Mouse (Mus musculus) C2C12 (cell line): Measurements from ENCODE around the gene Sbk1. TPM values are rescaled to one million over a fixed set of nuclear protein-coding genes. Genes with fewer than 3 reads are reported as not detected.
A peak's percentile ranks its signal among the peaks of the same experiment; 100 is the strongest.

ENCODE experiments used
- H3K27me3 ChIP-seq: one replicate; pipeline ENCODE4 v1.6.1; 2011; ENCODE audit not compliant: control insufficient read depth, insufficient read depth, insufficient read length
- H3K36me3 ChIP-seq: one replicate; pipeline ENCODE4 v1.6.1; 2011; ENCODE audit not compliant: control insufficient read depth, insufficient read depth
- H3K4me3 ChIP-seq: one replicate; pipeline ENCODE4 v1.5.1; 2011; ENCODE audit warnings: mild to moderate bottlenecking, control low read depth; ENCODE audit not compliant: poor library complexity, insufficient read depth, severe bottlenecking
- H3K79me2 ChIP-seq: one replicate; pipeline ENCODE4 v1.6.1; 2011; ENCODE audit not compliant: control insufficient read depth, insufficient read depth
- H3K79me3 ChIP-seq: one replicate; pipeline ENCODE4 v1.6.1; 2011; ENCODE audit warnings: low read depth, control low read depth
- H3ac ChIP-seq: one replicate; pipeline ENCODE3; 2011; ENCODE audit warnings: low read depth; ENCODE audit not compliant: control insufficient read depth, insufficient read length
- CEBPB ChIP-seq: IDR thresholded peaks from one replicate; pipeline ENCODE4 v1.6.1; 2011; ENCODE audit warnings: low read depth, mild to moderate bottlenecking, control low read depth, moderate library complexity
- CTCF ChIP-seq: IDR thresholded peaks from one replicate; pipeline ENCODE4 v1.5.1; 2011; ENCODE audit not compliant: control insufficient read depth, insufficient read depth, insufficient read length
- FOSL1 ChIP-seq: IDR thresholded peaks from one replicate; pipeline ENCODE4 v1.8.0; 2011; ENCODE audit warnings: mild to moderate bottlenecking, low read length; ENCODE audit not compliant: poor library complexity, insufficient read depth, severe bottlenecking
- MAX ChIP-seq: IDR thresholded peaks from one replicate; pipeline ENCODE4 v1.6.1; 2011; ENCODE audit warnings: mild to moderate bottlenecking, control low read depth
- MYOD1 ChIP-seq: IDR thresholded peaks from one replicate; pipeline ENCODE4 v1.6.1; 2011; ENCODE audit warnings: low read depth; ENCODE audit not compliant: control insufficient read depth, insufficient read length
- MYOG ChIP-seq: IDR thresholded peaks from one replicate; pipeline ENCODE4 v1.6.1; 2011; ENCODE audit not compliant: control insufficient read depth, insufficient read length; ENCODE audit errors: extremely low read depth
- USF1 ChIP-seq: IDR thresholded peaks from one replicate; pipeline ENCODE4 v1.6.1; 2011; ENCODE audit warnings: low read depth, mild to moderate bottlenecking, control low read depth, moderate library complexity
- polyA plus RNA-seq: library from polyadenylated mRNA; unstranded; fragments of >200 nt; fragmentation: generic; extraction: Trizol; gene quantifications from one replicate; pipeline ENCODE4 v1.2.1, GENCODE M21; 2012; ENCODE audit warnings: missing spikeins

Sbk1 gene
- polyA plus RNA-seq, 1 experiment = 11.3 TPM

DNA sequence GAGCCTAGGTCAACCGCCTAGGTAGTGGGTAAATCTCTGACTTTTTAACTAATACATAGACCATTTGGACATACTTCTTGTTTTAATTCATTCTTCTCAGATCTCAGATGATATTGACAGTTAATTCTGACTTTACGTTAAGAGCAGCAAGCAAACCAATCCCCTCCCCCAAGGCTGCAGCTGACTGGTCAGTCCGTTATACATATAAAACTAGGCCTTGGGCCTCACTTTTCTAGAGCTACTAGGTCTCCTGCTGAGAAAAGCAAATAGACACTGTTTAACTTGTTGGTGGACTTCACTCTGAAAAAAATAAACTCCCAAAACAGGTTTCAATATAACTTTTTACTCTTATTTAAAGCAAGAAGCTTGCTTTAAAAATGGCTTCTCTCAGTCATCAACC is 37.8 kb upstream of the Sbk1 start:
- no peak overlapping the region for H3ac ChIP-seq
- no peak for TF ChIP-seq CTCF
- no peak for TF ChIP-seq MYOG
- no peak for TF ChIP-seq FOSL1
- TF ChIP-seq USF1 = no peak
- no peak for TF ChIP-seq CEBPB
- TF ChIP-seq MAX = no peak
- no peak for TF ChIP-seq MYOD1
- no peaks in the 10 kb centered on the region for H3K79me3 ChIP-seq
- H3K79me2 ChIP-seq = no peaks in the 10 kb centered on the region
- no peak overlapping the region for H3K4me3 ChIP-seq
- H3K27me3 ChIP-seq = no peaks in the 10 kb centered on the region
- H3K36me3 ChIP-seq = no peaks in the 10 kb centered on the region

DNA sequence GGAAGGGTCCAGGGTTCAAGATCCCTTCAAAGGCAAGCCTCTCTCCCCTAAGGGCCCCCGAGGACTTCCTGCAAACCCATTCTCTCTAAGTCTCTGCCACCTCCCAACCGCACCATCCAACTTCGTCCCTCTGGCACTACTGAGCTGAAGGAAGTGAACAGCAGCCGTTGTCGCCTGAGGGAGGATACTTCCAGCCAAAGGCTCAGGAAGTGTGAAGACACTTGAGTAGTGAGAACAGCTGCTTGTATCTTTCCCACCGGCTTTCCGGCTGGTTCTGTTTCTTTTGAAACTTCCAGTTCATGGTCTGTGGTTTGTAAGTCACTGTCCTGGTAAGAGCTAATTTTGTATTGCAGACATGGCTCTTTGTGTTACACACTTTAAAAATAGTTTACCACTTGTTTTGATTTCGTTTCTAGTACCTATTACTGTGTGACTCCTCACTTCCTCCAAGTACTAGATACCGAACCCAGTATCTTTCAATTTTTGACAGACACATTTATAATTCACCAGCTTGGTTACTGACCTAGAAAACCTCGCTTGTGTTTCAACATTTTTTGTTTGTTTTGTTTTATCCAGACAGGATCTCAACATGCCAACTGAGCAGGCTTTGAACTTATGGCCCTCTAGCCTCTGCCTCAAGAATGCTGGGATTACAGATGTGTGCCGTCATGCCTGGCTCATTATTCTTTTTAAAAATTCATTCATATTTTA is 36.2 kb upstream of the Sbk1 start:
- TF ChIP-seq CTCF (no peak), MYOD1 (peak; percentile 92)

DNA sequence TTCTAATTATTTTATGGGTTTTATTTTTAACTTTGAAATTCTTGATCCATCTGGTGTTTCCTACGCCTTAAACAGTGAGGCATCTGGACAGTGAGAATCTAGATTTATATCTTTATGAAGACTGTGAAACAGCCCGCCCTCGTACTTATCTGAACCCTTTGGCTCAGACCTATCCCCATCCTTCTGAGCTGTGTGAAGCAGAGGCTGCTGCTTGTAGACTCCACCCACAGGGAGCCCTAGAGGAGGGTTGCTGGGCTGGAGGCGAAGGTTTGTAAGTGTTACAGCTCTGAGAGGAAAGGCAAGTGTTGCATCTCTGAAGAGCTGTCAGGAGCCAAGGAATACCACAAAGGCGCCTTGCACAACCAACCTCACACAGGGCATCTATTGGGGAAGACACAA is 35.6 kb upstream of the Sbk1 start:
- Histone ChIP-seq H3ac (no peak overlapping the region), H3K27me3 (no peaks in the 10 kb centered on the region), H3K36me3 (no peaks in the 10 kb centered on the region), H3K79me2 (no peaks in the 10 kb centered on the region), H3K4me3 (no peak overlapping the region), H3K79me3 (no peaks in the 10 kb centered on the region)
- TF ChIP-seq MYOG (no peak), USF1 (no peak), CTCF (no peak), FOSL1 (no peak), CEBPB (no peak), MAX (no peak), MYOD1 (no peak)

More for the DNA sequence above, 36.2 kb upstream of the Sbk1 start:
- no peaks in the 10 kb centered on the region for H3K79me3 ChIP-seq
- no peaks in the 10 kb centered on the region for H3K79me2 ChIP-seq
- no peaks in the 10 kb centered on the region for H3K27me3 ChIP-seq
- no peak overlapping the region for H3ac ChIP-seq
- no peaks in the 10 kb centered on the region for H3K36me3 ChIP-seq
- no peak overlapping the region for H3K4me3 ChIP-seq

GRCm38 (mm10) chr7:126240814-126241360 is 31.5 kb upstream of the Sbk1 start:
- TF ChIP-seq MYOD1 (no peak), CTCF (no peak), MYOG (no peak), FOSL1 (no peak), USF1 (no peak), MAX (no peak), CEBPB (no peak)
- Histone ChIP-seq H3K27me3 (peaks cover 2% of the 10 kb centered on the region), H3ac (no peak overlapping the region), H3K79me3 (no peaks in the 10 kb centered on the region), H3K79me2 (no peaks in the 10 kb centered on the region), H3K36me3 (no peaks in the 10 kb centered on the region), H3K4me3 (no peak overlapping the region)

DNA sequence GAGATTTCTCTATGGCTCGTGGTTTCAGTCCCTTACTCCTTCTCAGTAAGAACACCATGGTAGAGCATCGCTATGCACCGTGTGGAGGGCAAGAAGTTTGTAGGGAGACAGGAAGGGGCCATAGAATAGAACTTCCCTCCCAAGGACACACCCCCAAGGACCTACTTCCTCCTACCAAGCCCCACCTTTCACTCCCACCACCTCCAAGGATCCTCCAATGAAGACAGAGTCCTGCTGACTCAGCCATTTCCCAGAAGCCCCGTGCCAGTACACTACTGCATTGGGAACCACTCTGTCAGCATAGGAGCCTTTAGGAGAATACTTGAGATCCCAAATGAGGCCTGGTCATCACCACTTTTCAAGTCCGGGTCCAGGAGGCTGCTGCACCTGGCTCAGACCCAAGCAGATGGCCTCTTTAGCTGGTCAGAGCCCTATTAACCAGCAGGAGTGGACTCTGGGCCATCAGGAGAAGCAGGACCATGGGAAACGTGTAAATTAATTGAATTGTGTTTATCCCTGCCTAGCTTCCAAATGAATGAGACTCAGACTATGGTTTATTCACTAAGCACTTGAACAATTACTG is 28.2 kb upstream of the Sbk1 start:
- H3K4me3 ChIP-seq = no peak overlapping the region
- peaks cover 30% of the 10 kb centered on the region for H3K27me3 ChIP-seq
- TF ChIP-seq CEBPB = no peak
- no peak for TF ChIP-seq MAX
- TF ChIP-seq MYOG = no peak
- TF ChIP-seq USF1 = no peak
- TF ChIP-seq CTCF = no peak
- TF ChIP-seq FOSL1 = no peak
- TF ChIP-seq MYOD1 = no peak
- H3K79me2 ChIP-seq = no peaks in the 10 kb centered on the region
- no peak overlapping the region for H3ac ChIP-seq
- no peaks in the 10 kb centered on the region for H3K36me3 ChIP-seq
- H3K79me3 ChIP-seq = no peaks in the 10 kb centered on the region

DNA sequence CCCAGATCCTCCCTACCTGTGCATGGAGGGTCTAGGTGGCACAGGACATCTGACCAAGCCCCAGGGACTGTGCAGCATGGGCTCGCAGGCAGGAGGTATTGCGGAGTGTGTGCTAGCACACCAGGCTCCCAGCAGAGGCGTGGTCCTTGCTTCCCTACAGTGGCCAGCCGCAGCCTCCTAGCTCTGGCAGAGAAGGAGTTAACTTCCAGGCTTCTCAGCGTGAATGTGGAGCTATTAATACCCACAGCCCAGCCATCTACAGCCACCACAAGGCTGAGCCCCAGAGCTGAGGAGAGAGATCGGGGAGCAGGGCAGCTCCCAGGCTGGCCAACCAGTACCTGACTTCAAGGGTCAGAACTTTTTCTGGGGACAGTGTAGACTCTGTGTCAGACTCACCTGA is 24.3 kb upstream of the Sbk1 start:
- Histone ChIP-seq H3K79me2 (no peaks in the 10 kb centered on the region), H3K4me3 (no peak overlapping the region)
- no peak for TF ChIP-seq MYOG
- no peak for TF ChIP-seq CTCF
- TF ChIP-seq CEBPB = no peak
- no peak for TF ChIP-seq USF1
- TF ChIP-seq MYOD1 = no peak
- no peak for TF ChIP-seq FOSL1
- TF ChIP-seq MAX = no peak

More for the DNA sequence above, 24.3 kb upstream of the Sbk1 start:
- H3ac ChIP-seq = no peak overlapping the region
- H3K36me3 ChIP-seq = no peaks in the 10 kb centered on the region
- H3K79me3 ChIP-seq = no peaks in the 10 kb centered on the region
- peaks cover 40% of the 10 kb centered on the region for H3K27me3 ChIP-seq
